Mouse (Mus musculus): ENCODE data around the gene Tcl1.

DNA sequence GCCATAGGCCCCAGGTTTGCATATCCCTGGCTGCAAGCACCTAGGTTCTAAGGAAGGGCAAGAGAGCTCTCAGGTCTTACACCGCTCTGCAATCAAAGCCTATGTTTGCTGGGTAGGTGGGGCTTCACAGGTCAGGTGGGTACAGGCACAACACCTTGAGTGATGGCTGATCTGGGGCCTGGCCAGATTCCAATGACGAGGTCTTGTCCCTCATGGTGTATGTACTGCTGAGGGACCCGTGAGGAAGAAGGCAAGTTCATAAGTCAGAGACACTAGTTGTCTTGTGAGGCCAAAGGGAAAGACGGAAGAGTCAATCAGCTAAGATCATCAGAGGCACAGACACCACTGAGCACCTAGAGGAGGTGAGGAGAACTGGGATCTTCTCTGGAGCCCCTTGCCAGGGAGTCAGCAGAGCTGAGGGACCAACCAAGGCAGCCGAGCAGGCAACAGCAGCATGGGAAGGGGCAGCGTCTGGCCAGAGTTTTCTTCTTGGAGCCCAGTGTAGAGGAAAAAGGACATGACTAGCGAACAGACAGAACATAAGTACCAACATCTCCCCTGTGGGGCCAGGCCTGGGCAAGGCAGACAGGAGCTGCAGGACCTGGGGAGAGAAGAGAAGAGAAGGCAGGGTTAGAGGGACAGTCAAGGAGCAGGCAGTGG is 5.4 kb downstream of the Tcl1 start:
- no peak for TF ChIP-seq ZC3H11A (IDR thresholded peaks at IDR 0.05; ENCODE audit: borderline replicate concordance, low read depth, low read length)
- TF ChIP-seq MAFK (IDR thresholded peaks at IDR 0.05; ENCODE audit: insufficient read depth, low read depth, low read length) = no peak
- TF ChIP-seq HCFC1 (IDR thresholded peaks at IDR 0.05; ENCODE audit: borderline replicate concordance, insufficient read depth, low read length) = no peak
- no peak for TF ChIP-seq CHD2 (IDR thresholded peaks at IDR 0.05; ENCODE audit: low read depth, low read length)
- no peak for TF ChIP-seq ZNF384 (IDR thresholded peaks at IDR 0.05; ENCODE audit: low read depth, low read length)

Measured in ES-E14 (cell line).